Mouse (Mus musculus) cortical plate, adult 2 months (tissue): Measurements from ENCODE around the gene Fam120a. TPM values are rescaled to one million over a fixed set of nuclear protein-coding genes. Genes with fewer than 3 reads are reported as not detected.

ENCODE experiments used
- H3K27ac ChIP-seq: fragments of 200-500 bp; 2 replicates; pipeline ENCODE4 v1.5.1; 2012; ENCODE audit warnings: low read length, control low read depth, inconsistent platforms; ENCODE audit not compliant: insufficient read depth
- H3K4me1 ChIP-seq: fragments of 200-500 bp; 2 replicates; pipeline ENCODE4 v1.6.1; 2011; ENCODE audit warnings: low read length; ENCODE audit not compliant: control insufficient read depth, insufficient read depth
- H3K4me3 ChIP-seq: fragments of 200-500 bp; 2 replicates; pipeline ENCODE4 v1.5.1; 2011; ENCODE audit warnings: mild to moderate bottlenecking, low read length, control low read depth; ENCODE audit not compliant: insufficient read depth
- CTCF ChIP-seq: fragments of 200-500 bp; IDR thresholded peaks from 2 replicates; pipeline ENCODE4 v1.5.1; 2011; ENCODE audit warnings: mild to moderate bottlenecking, control low read depth, low read length; ENCODE audit not compliant: insufficient read depth; ENCODE audit errors: extremely low read depth
- POLR2A ChIP-seq: fragments of 200-500 bp; IDR thresholded peaks from 2 replicates; pipeline ENCODE4 v1.6.1; 2011; ENCODE audit warnings: mild to moderate bottlenecking, low read length, control low read depth; ENCODE audit not compliant: insufficient read depth; ENCODE audit errors: extremely low read depth
- polyA plus RNA-seq: library from polyadenylated mRNA; depleted of rRNA; stranded (reverse); fragments of >200 nt; gene quantifications from 2 replicates; pipeline ENCODE4 v1.2.3, GENCODE M21; 2012; rRNA removed

The Fam120a gene
- polyA plus RNA-seq = 80.3 and 81.6 TPM in 2 replicates

GRCm38 (mm10) chr13:48967956-48968749 lies at the start of gene Fam120a:
Gene Fam120a (minus strand): TSS chr13:48968017.
- Histone ChIP-seq H3K27ac (peak within 1 kb of the TSS; percentile 99), H3K4me1 (peaks cover 5% of the 10 kb centered on the region), H3K4me3 (peak within 1 kb of the TSS; percentile 93)
- TF ChIP-seq POLR2A (peak; percentile 48; the same call in 1 of the 2 replicates), CTCF (no peak)

- no peak overlapping the region for H3K27ac ChIP-seq
- TF ChIP-seq CTCF (no peak), POLR2A (no peak)
- H3K4me3 ChIP-seq = no peak overlapping the region
- H3K4me1 ChIP-seq = peaks cover 6% of the 10 kb centered on the region
These were observed 49.6 kb upstream of the Fam120a start for GRCm38 (mm10) chr13:49017375-49017774.

DNA sequence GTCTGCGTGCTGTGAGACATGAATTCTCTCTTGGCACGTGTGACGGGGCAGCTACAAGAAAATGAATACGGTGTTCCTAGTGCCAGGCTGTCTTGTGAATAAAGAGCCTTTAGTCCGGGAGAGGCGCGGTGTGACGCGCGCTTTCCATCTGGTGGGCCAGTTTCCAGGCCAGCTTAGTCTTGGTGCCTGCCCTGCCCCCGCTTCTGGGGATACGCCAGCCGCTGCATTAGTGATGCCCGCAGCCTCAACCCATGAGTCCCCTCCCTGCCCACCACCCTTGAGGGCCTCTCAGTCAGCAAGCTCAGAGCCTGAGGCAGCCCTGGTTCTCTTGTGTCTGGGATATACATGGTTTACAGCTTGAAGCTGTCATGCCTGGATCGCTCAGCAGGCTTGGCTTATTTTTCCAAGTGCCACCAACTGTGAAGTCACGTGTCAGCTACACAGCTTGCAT lies 48.5 kb upstream of the Fam120a start:
- no peak for TF ChIP-seq POLR2A
- no peak for TF ChIP-seq CTCF
- Histone ChIP-seq H3K4me3 (peak overlapping the region; percentile 9; the same call in 1 of the 2 replicates), H3K27ac (peak overlapping the region; percentile 22), H3K4me1 (peaks cover 6% of the 10 kb centered on the region)

DNA sequence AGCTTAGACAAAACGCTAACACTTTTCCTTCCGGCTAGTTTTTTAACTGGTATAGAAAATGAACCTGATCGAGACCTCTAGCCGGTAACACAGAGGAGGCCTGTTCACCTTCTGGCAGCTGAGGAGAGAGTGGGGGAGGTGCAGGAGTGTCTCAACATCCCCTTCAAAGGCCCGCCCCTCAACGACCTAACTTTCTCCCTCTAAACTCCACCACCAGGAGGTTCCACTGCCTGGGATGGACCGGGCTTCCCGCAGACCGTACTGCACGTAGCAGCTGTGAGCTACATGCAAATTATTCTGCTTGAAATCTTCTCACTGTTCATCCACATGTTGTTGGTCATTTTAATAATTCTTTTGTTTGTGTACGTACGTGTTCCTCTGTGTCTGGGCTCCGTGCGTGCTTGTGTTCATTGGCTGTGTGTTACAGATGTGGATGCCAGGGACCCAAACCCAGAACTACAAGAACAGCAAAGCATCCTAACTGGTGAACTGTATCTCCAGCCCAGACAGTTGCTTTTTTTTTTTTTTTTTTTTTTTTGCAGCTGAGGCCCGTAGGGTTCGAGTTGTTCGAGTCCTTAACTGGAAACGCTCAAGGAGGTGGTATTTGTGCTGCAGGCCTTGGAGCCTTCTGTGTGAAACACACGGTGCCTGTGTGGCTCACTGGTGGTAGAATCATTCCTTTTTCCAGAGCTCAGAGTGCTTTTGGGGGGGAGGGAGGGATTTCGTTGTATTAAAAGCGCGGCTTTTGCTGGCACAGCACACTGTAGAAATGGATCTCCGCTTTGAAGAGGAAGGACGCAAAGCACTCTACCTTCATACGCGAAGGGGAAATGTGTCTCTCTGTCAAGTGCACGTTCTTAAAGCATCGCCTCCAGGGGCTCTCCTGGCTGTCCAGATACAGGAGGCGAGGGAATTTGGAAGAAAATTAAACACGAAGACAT lies 47.8 kb upstream of the Fam120a start:
- H3K4me3 ChIP-seq = peak overlapping the region; percentile 9; the same call in 1 of the 2 replicates
- peak overlapping the region; percentile 22 for H3K27ac ChIP-seq
- TF ChIP-seq POLR2A = no peak
- TF ChIP-seq CTCF = no peak
- H3K4me1 ChIP-seq = peaks cover 6% of the 10 kb centered on the region

DNA sequence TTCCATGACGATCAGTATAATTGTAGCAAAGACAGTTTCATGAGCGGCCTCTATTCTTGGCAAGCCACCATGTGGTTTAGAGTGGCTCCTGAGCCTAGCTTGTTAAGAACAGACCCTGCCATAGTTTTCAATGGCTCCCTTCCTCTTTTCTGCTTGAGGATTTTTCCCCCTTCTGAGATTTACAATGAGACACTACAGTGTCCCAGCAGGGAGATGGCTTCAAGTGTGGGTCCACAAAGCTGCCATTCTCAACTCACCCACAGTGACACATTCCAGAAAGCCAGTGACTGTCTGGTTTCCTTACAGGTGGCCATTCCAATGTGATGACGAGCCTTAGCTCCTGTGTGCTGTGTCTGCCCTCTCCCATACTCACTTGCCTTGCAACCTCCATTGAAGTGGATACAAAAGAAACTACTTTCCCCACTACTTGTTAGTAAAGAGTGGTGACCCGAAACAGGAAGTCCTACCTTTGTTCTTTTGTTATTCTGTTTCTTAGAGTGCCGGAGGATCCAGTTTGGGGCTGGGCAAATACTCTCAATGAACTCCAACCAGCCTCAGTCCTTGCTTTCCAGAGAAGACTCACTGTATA lies 45.5 kb upstream of the Fam120a start:
- Histone ChIP-seq H3K4me1 (peaks cover 6% of the 10 kb centered on the region), H3K27ac (no peak overlapping the region), H3K4me3 (no peak overlapping the region)
- no peak for TF ChIP-seq POLR2A
- no peak for TF ChIP-seq CTCF

DNA sequence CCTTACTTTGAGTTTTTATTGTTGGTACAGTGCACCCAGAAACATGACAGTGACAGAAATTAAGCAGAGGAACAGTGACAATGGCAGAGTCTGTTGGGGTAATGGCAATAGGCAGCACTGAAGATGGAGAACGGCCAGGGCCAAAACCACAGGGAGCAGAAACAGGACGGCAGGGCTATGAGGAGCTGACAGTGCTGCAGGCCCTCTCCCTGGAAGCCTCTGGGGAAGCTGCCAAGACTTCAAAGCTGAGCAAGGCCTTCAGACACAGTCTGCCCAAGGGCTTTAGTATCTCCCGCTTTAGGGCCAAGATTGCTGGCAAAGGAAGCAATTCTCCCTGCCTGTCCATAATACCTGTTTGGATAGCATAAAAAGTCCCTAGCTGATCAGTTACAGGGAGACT lies 33.9 kb upstream of the Fam120a start:
- no peak for TF ChIP-seq CTCF
- TF ChIP-seq POLR2A = no peak
- Histone ChIP-seq H3K4me3 (no peak overlapping the region), H3K27ac (no peak overlapping the region), H3K4me1 (peaks cover 3% of the 10 kb centered on the region; the same call in 1 of the 2 replicates)

DNA sequence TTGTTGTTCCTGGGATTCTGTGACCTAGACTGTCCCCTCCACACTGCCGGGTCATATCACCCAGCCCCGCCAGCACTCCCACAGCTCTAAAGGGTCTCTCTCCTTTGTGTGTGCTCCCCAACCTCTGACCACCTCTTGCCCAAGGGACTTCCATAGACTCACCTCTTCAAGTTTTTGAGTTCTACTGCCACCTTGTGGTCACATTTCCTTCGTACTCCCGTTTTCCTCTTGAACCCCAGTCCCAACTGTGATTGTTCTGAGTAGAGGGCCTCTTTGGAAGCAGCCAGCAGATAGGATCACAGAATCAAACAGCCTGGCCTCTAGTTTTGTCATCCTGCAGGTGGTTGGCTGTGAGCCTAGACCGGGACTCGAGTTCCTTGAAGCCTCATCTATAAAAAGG lies 30.8 kb upstream of the Fam120a start:
- H3K4me1 ChIP-seq = peaks cover 3% of the 10 kb centered on the region; the same call in 1 of the 2 replicates
- no peak for TF ChIP-seq POLR2A
- TF ChIP-seq CTCF = peak; percentile 67

GRCm38 (mm10) chr13:48996731-48997130 lies 28.9 kb upstream of the Fam120a start:
- Histone ChIP-seq H3K4me3 (no peak overlapping the region), H3K4me1 (peaks cover 3% of the 10 kb centered on the region; the same call in 1 of the 2 replicates), H3K27ac (no peak overlapping the region)
- TF ChIP-seq CTCF = no peak
- no peak for TF ChIP-seq POLR2A

More for the DNA sequence above, 30.8 kb upstream of the Fam120a start:
- Histone ChIP-seq H3K27ac (no peak overlapping the region), H3K4me3 (no peak overlapping the region)

DNA sequence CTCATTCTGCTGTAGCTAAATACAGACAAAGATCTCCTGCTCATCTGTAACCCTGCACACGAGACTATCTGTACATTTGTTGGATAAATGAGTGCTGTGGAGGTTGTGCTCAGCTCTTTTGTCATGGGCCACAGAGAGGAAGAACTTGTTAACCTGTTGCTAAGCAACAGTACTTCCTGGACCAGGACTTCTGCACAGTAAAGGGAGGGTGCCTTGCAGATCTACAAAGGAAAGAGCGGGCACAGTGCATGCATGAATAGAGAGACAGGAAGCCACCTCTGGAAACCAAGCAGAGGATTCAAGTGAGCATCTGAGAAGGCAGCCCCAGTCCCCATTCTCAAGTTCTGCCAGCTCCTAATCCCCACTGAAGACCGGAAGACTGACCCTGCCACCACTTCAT lies 27.1 kb upstream of the Fam120a start:
- TF ChIP-seq CTCF = no peak
- no peak for TF ChIP-seq POLR2A
- no peak overlapping the region for H3K4me3 ChIP-seq
- H3K27ac ChIP-seq = no peak overlapping the region
- H3K4me1 ChIP-seq = peaks cover 3% of the 10 kb centered on the region; the same call in 1 of the 2 replicates
